Mouse (Mus musculus) thymus, adult 18-20 months (tissue): ENCODE results near the gene Dkk2.
"Not testable (repeated sequence)": the region's sequence is repeated elsewhere in the genome, so short reads cannot be mapped to it uniquely, and the experiment has no call there.

Source experiments
- DNase-seq, 2 experiments: peaks; one replicate each; pipeline ENCODE4 v3.0.0; 2022; ENCODE audit warnings: mixed read lengths in 2 of 2

Gene Dkk2

GRCm38 (mm10) chr3:132085112-132085822, at the start of gene Dkk2:
Dkk2 (plus strand) TSS chr3:132085292.
- DNase-seq, result no peak

- DNase-seq, result no peak
These were observed 48.4 kb upstream of the Dkk2 start for GRCm38 (mm10) chr3:132036704-132037103.

GRCm38 (mm10) chr3:132037670-132038069, 47.4 kb upstream of the Dkk2 start:
- no peak for DNase-seq

- DNase-seq, result no peak
These were observed 45.0 kb upstream of the Dkk2 start for GRCm38 (mm10) chr3:132040066-132040465.

GRCm38 (mm10) chr3:132050884-132051457, 34.1 kb upstream of the Dkk2 start:
- DNase-seq, result no peak

- DNase-seq, result not testable (repeated sequence)
These were observed 22.3 kb upstream of the Dkk2 start for GRCm38 (mm10) chr3:132062816-132063215.

GRCm38 (mm10) chr3:132063374-132063773, 21.7 kb upstream of the Dkk2 start:
- DNase-seq, result no peak

- no peak for DNase-seq
These were observed 21.1 kb upstream of the Dkk2 start for GRCm38 (mm10) chr3:132063966-132064365.

- no peak for DNase-seq
These were observed 20.2 kb upstream of the Dkk2 start for GRCm38 (mm10) chr3:132064920-132065319.

- no peak for DNase-seq
These were observed 14.1 kb upstream of the Dkk2 start for GRCm38 (mm10) chr3:132070949-132071348.

GRCm38 (mm10) chr3:132084018-132084417, 1.1 kb upstream of the Dkk2 start:
- no peak for DNase-seq

- no peak for DNase-seq
These were observed 412 bp upstream of the Dkk2 start for GRCm38 (mm10) chr3:132084680-132085079.

GRCm38 (mm10) chr3:132085823-132086350, 795 bp downstream of the Dkk2 start:
- no peak for DNase-seq

- DNase-seq, result no peak
These were observed 1.4 kb downstream of the Dkk2 start for GRCm38 (mm10) chr3:132086461-132086860.

GRCm38 (mm10) chr3:132087011-132087486, 2.0 kb downstream of the Dkk2 start:
- no peak for DNase-seq

GRCm38 (mm10) chr3:132092983-132093382, 7.9 kb downstream of the Dkk2 start:
- DNase-seq, result no peak

GRCm38 (mm10) chr3:132096296-132096695, 11.2 kb downstream of the Dkk2 start:
- no peak for DNase-seq

- DNase-seq, result no peak
These were observed 15.7 kb downstream of the Dkk2 start for GRCm38 (mm10) chr3:132100746-132101145.

GRCm38 (mm10) chr3:132103020-132103419, 17.9 kb downstream of the Dkk2 start:
- no peak for DNase-seq

GRCm38 (mm10) chr3:132103454-132103853, 18.4 kb downstream of the Dkk2 start:
- no peak for DNase-seq

GRCm38 (mm10) chr3:132115772-132116511, 30.9 kb downstream of the Dkk2 start:
- DNase-seq, result no peak

GRCm38 (mm10) chr3:132121344-132121743, 36.3 kb downstream of the Dkk2 start:
- no peak for DNase-seq

GRCm38 (mm10) chr3:132122581-132122980, 37.5 kb downstream of the Dkk2 start:
- no peak for DNase-seq
